Mouse (Mus musculus) thymus, adult 2 months (tissue): ENCODE measurements around the gene Gm11437. TPM values are rescaled to one million over a fixed set of nuclear protein-coding genes. Genes with fewer than 3 reads are reported as not detected.

Source experiments
- DNase-seq: peaks from one replicate; pipeline ENCODE4 v3.0.0; 2021
- H3K27ac ChIP-seq: fragments of 200-500 bp; 2 replicates; pipeline ENCODE4 v1.5.1; 2012; ENCODE audit warnings: low read length, control low read depth; ENCODE audit not compliant: control insufficient read depth, insufficient read depth
- H3K27me3 ChIP-seq: fragments of 200-500 bp; 2 replicates; pipeline ENCODE4 v1.6.1; 2012; ENCODE audit warnings: mild to moderate bottlenecking, low read length, moderate library complexity, mixed read lengths; ENCODE audit not compliant: control insufficient read depth, insufficient read depth
- H3K36me3 ChIP-seq: fragments of 200-500 bp; 2 replicates; pipeline ENCODE4 v1.6.1; 2012; ENCODE audit warnings: mild to moderate bottlenecking, low read length, moderate library complexity; ENCODE audit not compliant: control insufficient read depth, insufficient read depth
- H3K4me1 ChIP-seq: fragments of 200-500 bp; replicated peaks from 2 replicates; pipeline ENCODE4 v1.6.1; 2012; ENCODE audit warnings: low read length; ENCODE audit not compliant: control insufficient read depth, insufficient read depth
- H3K4me3 ChIP-seq: fragments of 200-500 bp; 2 replicates; pipeline ENCODE4 v1.5.1; 2012; ENCODE audit warnings: mild to moderate bottlenecking, low read length, control low read depth, moderate library complexity; ENCODE audit not compliant: control insufficient read depth, insufficient read depth
- CTCF ChIP-seq: fragments of 200-500 bp; IDR thresholded peaks from 2 replicates; pipeline ENCODE4 v1.5.1; 2012; ENCODE audit warnings: mild to moderate bottlenecking, control low read depth, low read length, moderate library complexity, borderline replicate concordance; ENCODE audit not compliant: control insufficient read depth, poor library complexity, insufficient read depth; ENCODE audit errors: extremely low read depth
- POLR2A ChIP-seq: fragments of 200-500 bp; IDR thresholded peaks from 2 replicates; pipeline ENCODE4 v1.6.1; 2012; ENCODE audit warnings: mild to moderate bottlenecking, low read length, control low read depth, moderate library complexity; ENCODE audit not compliant: control insufficient read depth, poor library complexity, insufficient read depth; ENCODE audit errors: extremely low read depth
- WGBS: fragments of 180-500 bp; shearing (Covaris S2); methylation state at CpG from one replicate; pipeline ENCODE4 v1.1.7; 2018; 5-methylcytosine and 5-hydroxymethylcytosine counted together
- polyA plus RNA-seq: library from polyadenylated mRNA; depleted of rRNA; stranded (reverse); fragments of >200 nt; gene quantifications from 2 replicates; pipeline ENCODE4 v1.2.3, GENCODE M21; 2012; rRNA removed

The Gm11437 gene
- polyA plus RNA-seq, result not detected in 2 replicates

DNA sequence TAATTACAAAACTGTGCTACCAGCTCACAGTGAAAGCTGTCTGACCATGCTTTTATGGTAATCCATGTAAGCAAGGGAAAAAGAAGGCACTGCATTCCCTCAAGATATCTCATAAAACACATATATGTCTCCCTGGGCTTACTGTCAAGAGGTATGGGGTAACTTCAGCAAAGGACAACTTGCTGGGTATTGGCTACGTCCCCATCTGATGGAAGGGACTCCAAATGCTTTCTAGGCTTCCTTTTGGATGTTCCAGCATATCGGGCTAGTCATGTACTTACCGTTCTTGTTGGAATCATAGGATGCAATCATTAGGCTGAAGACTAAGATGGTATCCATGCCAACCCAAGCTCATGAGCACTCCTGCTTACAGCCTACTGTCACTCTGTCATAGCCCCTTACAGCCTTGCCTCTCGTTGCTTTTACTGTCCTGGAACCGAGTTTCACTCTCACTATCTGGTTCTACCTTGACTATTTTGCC, at the start of gene Gm11437:
Gm11437 (minus strand) TSS at position 431 of the 481 bp plus-strand sequence.
- WGBS, result 91% methylated on average over 5 of the region's 5 CpGs
- Histone ChIP-seq H3K36me3 (no peaks in the 10 kb centered on the region), H3K27me3 (no peaks in the 10 kb centered on the region), H3K27ac (no peak within 1 kb of the TSS), H3K4me3 (no peak within 1 kb of the TSS), H3K4me1 (no peaks in the 10 kb centered on the region)
- no peak for TF ChIP-seq POLR2A
- TF ChIP-seq CTCF, result no peak
- no peak for DNase-seq

DNA sequence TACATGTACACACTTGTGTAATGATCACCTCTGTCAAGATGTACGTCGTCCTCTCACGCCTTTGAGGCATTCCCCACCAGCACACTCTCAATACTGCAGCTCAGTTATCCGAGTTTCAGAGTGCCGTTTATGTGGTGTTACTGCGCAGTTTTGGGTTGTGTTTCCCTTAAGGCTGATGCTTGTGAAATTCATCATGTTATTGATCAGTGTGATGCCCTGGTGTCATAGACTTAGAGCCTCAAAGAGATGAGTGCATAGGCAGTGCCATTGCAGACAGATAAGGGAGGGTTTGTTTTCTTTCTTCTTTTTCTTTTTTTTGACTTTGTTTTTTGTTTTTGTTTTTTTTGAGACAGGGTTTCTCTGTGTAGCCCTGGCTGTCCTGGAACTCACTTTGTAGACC, 43.6 kb upstream of the Gm11437 start:
- H3K36me3 ChIP-seq, result no peaks in the 10 kb centered on the region
- H3K4me3 ChIP-seq, result no peak overlapping the region
- no peak for DNase-seq
- WGBS, result 98% methylated on average over 6 of the region's 6 CpGs
- H3K27ac ChIP-seq, result no peak overlapping the region
- peaks cover 3% of the 10 kb centered on the region for H3K4me1 ChIP-seq
- TF ChIP-seq CTCF (no peak), POLR2A (no peak)
- H3K27me3 ChIP-seq, result no peaks in the 10 kb centered on the region

DNA sequence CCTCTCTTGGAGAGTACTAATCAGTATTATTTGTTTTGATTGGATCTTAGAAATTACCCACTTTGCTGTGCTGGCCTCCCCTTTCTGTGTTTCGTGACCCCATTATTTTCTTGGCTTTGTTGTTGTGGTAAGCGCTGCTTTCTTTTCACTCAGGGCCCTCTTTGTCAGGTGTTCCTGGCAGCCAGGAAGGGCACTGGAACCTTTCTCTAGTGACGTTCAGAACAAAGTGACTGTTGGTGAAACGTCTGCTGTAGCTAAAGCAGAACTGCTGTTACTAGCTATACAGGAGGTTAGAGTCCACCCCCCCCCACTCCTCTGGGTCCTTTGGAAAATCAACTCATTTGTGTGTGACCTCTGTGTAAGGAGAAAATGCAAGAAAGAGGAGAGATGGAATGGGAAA, 38.5 kb upstream of the Gm11437 start:
- peaks cover 3% of the 10 kb centered on the region for H3K4me1 ChIP-seq
- 16% methylated on average over 4 of the region's 4 CpGs for WGBS

DNA sequence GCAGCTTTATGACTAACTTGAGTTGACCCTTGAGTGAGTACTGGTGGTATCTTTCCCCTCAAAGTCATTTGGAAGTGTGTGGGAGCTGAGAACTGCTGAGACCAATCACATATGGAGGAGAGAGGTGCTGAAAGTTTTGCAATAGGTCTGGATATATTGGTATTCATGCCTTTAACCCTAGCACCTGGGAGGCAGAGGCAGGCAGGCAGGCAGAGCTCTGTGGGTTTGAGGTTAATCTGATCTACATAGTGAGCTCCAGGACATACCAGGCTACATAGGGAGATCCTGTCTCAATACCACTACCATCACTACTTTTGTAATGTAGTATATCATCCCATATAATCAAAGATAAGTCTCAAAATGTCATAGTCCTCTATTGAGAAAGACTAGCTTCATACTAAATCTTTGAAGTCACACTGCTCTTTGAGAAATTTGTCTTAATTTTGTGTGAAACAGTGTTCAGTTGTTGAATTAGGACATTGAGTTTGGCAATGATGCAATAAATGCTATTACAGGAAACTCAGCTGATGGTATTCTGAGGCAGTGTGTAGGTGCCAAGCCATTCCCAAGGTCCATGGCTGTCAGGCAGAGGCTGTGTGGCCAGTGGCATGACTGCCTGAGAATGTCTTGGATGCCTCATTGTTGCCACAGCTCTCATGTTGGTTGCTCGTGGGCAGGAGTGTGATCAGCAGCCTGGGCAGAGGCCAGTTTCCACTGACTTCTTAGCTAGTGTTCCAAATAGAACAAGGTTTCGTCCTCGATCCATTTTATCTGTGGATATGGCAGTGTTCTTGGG, 30.5 kb upstream of the Gm11437 start:
- H3K36me3 ChIP-seq, result no peaks in the 10 kb centered on the region
- H3K4me3 ChIP-seq, result no peak overlapping the region
- TF ChIP-seq CTCF, result no peak
- TF ChIP-seq POLR2A, result no peak
- H3K27ac ChIP-seq, result no peak overlapping the region
- DNase-seq, result no peak
- WGBS, result 97% methylated on average over 3 of the region's 3 CpGs
- H3K4me1 ChIP-seq, result no peaks in the 10 kb centered on the region
- no peaks in the 10 kb centered on the region for H3K27me3 ChIP-seq

More for the DNA sequence above, 38.5 kb upstream of the Gm11437 start:
- peak overlapping the region; percentile 57 for H3K27ac ChIP-seq
- peak; percentile 9 for DNase-seq
- TF ChIP-seq CTCF (no peak), POLR2A (no peak)
- no peaks in the 10 kb centered on the region for H3K27me3 ChIP-seq
- H3K4me3 ChIP-seq, result no peak overlapping the region
- no peaks in the 10 kb centered on the region for H3K36me3 ChIP-seq

DNA sequence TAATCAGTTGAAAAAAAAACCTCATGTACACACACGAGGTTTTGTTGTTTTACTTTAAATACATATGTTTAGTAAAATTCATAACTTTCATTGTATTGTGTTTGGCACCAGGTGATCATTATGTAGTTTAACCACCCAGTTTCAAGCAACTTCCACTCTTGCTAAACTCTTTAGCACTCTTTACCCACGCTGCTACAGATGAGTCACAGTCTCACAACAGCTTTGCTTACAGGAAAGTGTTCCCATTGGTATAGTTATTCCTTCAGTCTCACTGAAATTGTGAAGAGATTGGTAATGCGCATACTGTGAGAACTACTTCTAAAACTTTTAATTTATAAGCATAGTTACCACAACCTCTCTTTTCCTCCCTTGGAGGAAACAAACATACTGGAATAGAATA, 27.5 kb upstream of the Gm11437 start:
- Histone ChIP-seq H3K27ac (no peak overlapping the region), H3K4me3 (no peak overlapping the region), H3K27me3 (no peaks in the 10 kb centered on the region), H3K4me1 (no peaks in the 10 kb centered on the region), H3K36me3 (no peaks in the 10 kb centered on the region)
- 95% methylated on average over 3 of the region's 3 CpGs for WGBS
- TF ChIP-seq CTCF (no peak), POLR2A (no peak)
- DNase-seq, result no peak

DNA sequence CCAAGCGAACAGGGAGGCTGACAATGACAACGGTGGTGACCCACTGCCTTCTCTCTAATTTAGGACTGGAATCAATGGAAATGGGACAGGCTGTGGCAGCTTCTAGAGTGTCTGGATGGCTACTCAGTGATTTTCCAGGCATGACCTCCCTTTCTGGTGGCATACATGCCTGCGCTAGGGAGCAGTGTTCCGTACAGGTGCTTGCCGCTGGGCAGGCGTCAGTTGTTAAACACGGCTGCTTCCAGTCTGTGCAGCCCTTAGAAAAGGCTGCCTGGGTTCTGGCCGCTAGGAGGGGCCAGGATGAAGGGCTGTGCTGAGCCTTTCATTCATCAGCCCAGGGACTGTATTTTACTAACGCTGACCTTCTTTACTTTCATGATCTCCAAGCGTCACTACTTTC, 26.0 kb upstream of the Gm11437 start:
- TF ChIP-seq CTCF, result no peak
- TF ChIP-seq POLR2A, result no peak
- Histone ChIP-seq H3K27me3 (no peaks in the 10 kb centered on the region), H3K4me3 (no peak overlapping the region), H3K36me3 (no peaks in the 10 kb centered on the region), H3K27ac (no peak overlapping the region), H3K4me1 (no peaks in the 10 kb centered on the region)
- DNase-seq, result no peak
- WGBS, result 97% methylated on average over 10 of the region's 10 CpGs
